Mouse (Mus musculus): ENCODE data around the gene Npat. TPM values are rescaled to one million over a fixed set of nuclear protein-coding genes. Genes with fewer than 3 reads are reported as not detected.
A peak's percentile ranks its signal among the peaks of the same experiment; 100 is the strongest.

Npat gene
- polyA plus RNA-seq, 1 experiment from 2014 or later: 22.2 TPM

DNA sequence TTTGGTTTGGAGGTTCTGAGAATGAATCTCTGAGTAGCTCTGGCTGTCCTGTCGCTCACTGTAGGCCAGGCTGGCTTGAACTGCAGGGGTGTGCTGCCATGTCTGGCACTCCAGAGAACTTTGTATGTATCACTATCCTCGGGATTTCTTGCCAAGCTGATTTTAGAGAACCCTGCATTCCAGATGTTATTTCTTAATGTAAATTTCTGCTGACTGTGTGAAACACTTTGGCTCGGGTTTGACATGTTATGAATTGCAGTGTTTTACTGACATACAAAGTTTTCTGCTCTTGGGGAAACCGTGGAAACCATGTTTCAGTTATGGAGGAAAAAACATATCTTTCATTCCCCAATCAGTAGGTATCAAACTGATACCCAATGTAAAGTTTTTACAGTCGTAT is 38.9 kb downstream of the Npat start:
- no peak overlapping the region for H3K4me2 ChIP-seq
- H3K27me3 ChIP-seq (ENCODE audit: control insufficient read depth, insufficient read depth, low read length): no peaks in the 10 kb centered on the region
- peaks cover 7% of the 10 kb centered on the region; the same call in 1 of the 2 replicates for H3K36me3 ChIP-seq (ENCODE audit: control insufficient read depth, insufficient read depth, low read length)
- H3K9me3 ChIP-seq (ENCODE audit: control insufficient read depth, low read length): no peaks in the 10 kb centered on the region
- DNase-seq (ENCODE audit: low spot score, missing footprints) (peak; percentile 61), ATAC-seq (ENCODE audit: low FRiP score) (no peak)
- WGBS: 89% methylated on average over 5 of the region's 5 CpGs
- no peak overlapping the region for H3K9ac ChIP-seq (ENCODE audit: low read length)
- H3K27ac ChIP-seq (ENCODE audit: low read depth, low read length): no peak overlapping the region
- H3K4me3 ChIP-seq (ENCODE audit: low read depth, low read length): no peak overlapping the region
- no peaks in the 10 kb centered on the region for H3K4me1 ChIP-seq (ENCODE audit: control insufficient read depth, insufficient read depth, low read length)

DNA sequence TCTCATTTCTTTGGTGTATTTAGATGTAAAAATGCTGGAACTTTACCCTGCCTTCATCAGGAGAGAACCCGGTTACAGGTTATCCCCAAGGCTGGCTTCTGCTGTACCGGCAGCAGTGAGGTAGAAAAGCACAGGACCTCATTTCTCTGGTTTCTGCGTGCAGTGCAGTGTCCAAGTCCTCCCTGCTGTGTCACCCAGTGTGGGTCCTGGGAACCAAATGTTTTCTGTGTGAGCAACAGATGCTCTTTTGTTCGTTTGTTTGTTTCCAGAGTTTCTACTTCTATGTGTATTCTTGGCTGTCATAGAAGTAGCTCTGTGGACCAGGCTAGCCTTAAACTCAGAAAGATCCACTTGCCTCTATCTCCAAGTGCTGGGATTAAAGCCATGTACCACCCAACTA is 45.0 kb downstream of the Npat start:
- Histone ChIP-seq H3K4me1 (ENCODE audit: control insufficient read depth, insufficient read depth, low read length) (no peaks in the 10 kb centered on the region), H3K27me3 (ENCODE audit: control insufficient read depth, insufficient read depth, low read length) (no peaks in the 10 kb centered on the region), H3K9ac (ENCODE audit: low read length) (no peak overlapping the region), H3K9me3 (ENCODE audit: control insufficient read depth, low read length) (no peaks in the 10 kb centered on the region), H3K4me3 (ENCODE audit: low read depth, low read length) (no peak overlapping the region), H3K27ac (ENCODE audit: low read depth, low read length) (no peak overlapping the region), H3K36me3 (ENCODE audit: control insufficient read depth, insufficient read depth, low read length) (peaks cover 2% of the 10 kb centered on the region), H3K4me2 (no peak overlapping the region)
- ATAC-seq (ENCODE audit: low FRiP score): no peak
- peak; percentile 61 for DNase-seq (ENCODE audit: low spot score, missing footprints)
- 89% methylated on average over 4 of the region's 4 CpGs for WGBS

- DNase-seq (ENCODE audit: low spot score, missing footprints) (peak; percentile 92), ATAC-seq (ENCODE audit: low FRiP score) (no peak)
- H3K27ac ChIP-seq (ENCODE audit: low read depth, low read length): no peak overlapping the region
- H3K9ac ChIP-seq (ENCODE audit: low read length): no peak overlapping the region
- H3K9me3 ChIP-seq (ENCODE audit: control insufficient read depth, low read length): no peaks in the 10 kb centered on the region
- H3K4me2 ChIP-seq: no peak overlapping the region
- no peaks in the 10 kb centered on the region for H3K4me1 ChIP-seq (ENCODE audit: control insufficient read depth, insufficient read depth, low read length)
- no peaks in the 10 kb centered on the region for H3K36me3 ChIP-seq (ENCODE audit: control insufficient read depth, insufficient read depth, low read length)
- WGBS: 11% methylated on average over 3 of the region's 3 CpGs
- no peaks in the 10 kb centered on the region for H3K27me3 ChIP-seq (ENCODE audit: control insufficient read depth, insufficient read depth, low read length)
- no peak overlapping the region for H3K4me3 ChIP-seq (ENCODE audit: low read depth, low read length)
Measured at GRCm38 (mm10) chr9:53594764-53595163, 57.9 kb downstream of the Npat start.

DNA sequence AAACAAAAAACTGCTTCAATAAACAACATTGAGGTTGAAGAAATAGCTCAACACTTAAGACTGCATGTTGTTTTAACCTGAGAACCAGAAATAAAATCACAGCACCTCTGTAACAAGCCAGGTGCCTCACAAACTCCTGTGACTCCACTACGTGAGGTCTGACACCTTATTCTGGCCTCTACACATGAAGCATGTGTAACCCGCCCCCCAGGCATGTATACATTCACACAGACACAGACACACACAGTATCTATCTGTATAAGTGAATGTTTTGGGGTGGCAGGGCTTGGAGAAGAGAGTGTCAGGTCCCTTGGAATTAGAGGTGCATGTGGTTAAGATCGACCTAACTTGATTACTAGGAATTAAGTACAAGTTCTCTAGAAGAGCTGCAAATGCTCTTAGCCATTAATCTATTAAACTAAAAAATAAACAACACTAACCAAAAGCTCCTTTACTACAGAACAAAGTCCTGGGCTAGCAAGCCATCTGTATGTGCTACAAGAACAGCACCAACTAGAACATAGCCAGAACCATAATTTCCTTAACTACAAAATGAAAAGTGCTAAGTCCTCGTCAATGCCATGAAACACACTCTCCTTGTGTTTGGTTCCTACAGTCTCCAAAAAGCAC is 60.2 kb downstream of the Npat start:
- no peaks in the 10 kb centered on the region for H3K36me3 ChIP-seq (ENCODE audit: control insufficient read depth, insufficient read depth, low read length)
- H3K9ac ChIP-seq (ENCODE audit: low read length): no peak overlapping the region
- H3K4me2 ChIP-seq: no peak overlapping the region
- no peaks in the 10 kb centered on the region for H3K4me1 ChIP-seq (ENCODE audit: control insufficient read depth, insufficient read depth, low read length)
- H3K9me3 ChIP-seq (ENCODE audit: control insufficient read depth, low read length): no peaks in the 10 kb centered on the region
- H3K4me3 ChIP-seq (ENCODE audit: low read depth, low read length): no peak overlapping the region
- 93% methylated on average over 4 of the region's 4 CpGs for WGBS
- ATAC-seq (ENCODE audit: low FRiP score) (no peak), DNase-seq (ENCODE audit: low spot score, missing footprints) (no peak)
- no peak overlapping the region for H3K27ac ChIP-seq (ENCODE audit: low read depth, low read length)
- no peaks in the 10 kb centered on the region for H3K27me3 ChIP-seq (ENCODE audit: control insufficient read depth, insufficient read depth, low read length)

DNA sequence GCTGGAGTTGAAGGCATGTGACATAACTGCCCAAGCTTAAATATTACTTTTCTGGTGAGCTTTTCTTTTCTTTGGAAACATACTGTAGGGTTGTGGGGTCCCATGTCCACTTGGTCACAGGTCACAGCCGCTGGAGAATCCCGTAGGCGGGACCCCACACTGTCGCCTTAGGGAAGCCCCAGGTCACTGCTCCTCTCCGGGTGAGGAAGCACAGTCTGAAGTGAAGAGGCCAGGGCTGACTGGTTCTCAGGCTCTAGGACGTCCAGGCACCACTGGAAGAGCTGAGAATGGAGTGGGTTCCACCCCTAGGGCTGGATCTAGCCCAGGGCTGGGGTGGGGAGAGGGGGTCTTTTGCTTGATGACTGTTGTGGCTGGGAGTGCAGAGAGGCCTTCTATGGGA is 61.8 kb downstream of the Npat start:
- Histone ChIP-seq H3K27me3 (ENCODE audit: control insufficient read depth, insufficient read depth, low read length) (no peaks in the 10 kb centered on the region), H3K4me2 (no peak overlapping the region), H3K4me3 (ENCODE audit: low read depth, low read length) (no peak overlapping the region), H3K27ac (ENCODE audit: low read depth, low read length) (no peak overlapping the region), H3K36me3 (ENCODE audit: control insufficient read depth, insufficient read depth, low read length) (no peaks in the 10 kb centered on the region), H3K9ac (ENCODE audit: low read length) (no peak overlapping the region), H3K9me3 (ENCODE audit: control insufficient read depth, low read length) (no peaks in the 10 kb centered on the region), H3K4me1 (ENCODE audit: control insufficient read depth, insufficient read depth, low read length) (no peaks in the 10 kb centered on the region)
- ATAC-seq (ENCODE audit: low FRiP score): no peak
- no peak for DNase-seq (ENCODE audit: low spot score, missing footprints)
- WGBS: 74% methylated on average over 6 of the region's 6 CpGs

DNA sequence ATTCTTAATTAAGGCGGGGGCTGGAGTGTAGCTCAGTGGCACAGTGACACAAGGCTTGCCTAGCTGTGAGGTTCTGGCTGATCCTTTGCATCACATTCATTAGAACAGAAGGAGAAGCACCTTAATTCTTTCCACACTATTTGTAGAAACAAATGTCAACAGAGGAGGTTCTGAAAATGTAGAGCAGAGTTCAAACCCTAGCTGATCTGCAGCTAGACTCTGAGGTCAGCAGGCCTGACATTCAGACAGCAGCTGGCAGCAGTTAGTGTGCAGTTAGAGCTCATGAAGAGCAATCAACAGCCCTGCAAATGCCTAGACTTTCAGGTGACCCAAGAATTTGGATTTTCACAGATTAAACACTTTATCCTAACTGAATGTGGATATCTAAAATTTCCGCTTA is 64.7 kb downstream of the Npat start:
- Histone ChIP-seq H3K27me3 (ENCODE audit: control insufficient read depth, insufficient read depth, low read length) (no peaks in the 10 kb centered on the region), H3K4me2 (no peak overlapping the region), H3K9me3 (ENCODE audit: control insufficient read depth, low read length) (no peaks in the 10 kb centered on the region), H3K36me3 (ENCODE audit: control insufficient read depth, insufficient read depth, low read length) (no peaks in the 10 kb centered on the region), H3K27ac (ENCODE audit: low read depth, low read length) (no peak overlapping the region), H3K4me1 (ENCODE audit: control insufficient read depth, insufficient read depth, low read length) (no peaks in the 10 kb centered on the region), H3K4me3 (ENCODE audit: low read depth, low read length) (no peak overlapping the region), H3K9ac (ENCODE audit: low read length) (no peak overlapping the region)
- 83% methylated on average over 2 of the region's 2 CpGs for whole genome bisulfite sequencing
- ATAC-seq (ENCODE audit: low FRiP score): no peak
- DNase-seq (ENCODE audit: low spot score, missing footprints): no peak

- no peak overlapping the region for H3K27ac ChIP-seq (ENCODE audit: low read depth, low read length)
- H3K9ac ChIP-seq (ENCODE audit: low read length): no peak overlapping the region
- no peak for DNase-seq (ENCODE audit: low spot score, missing footprints)
- H3K4me3 ChIP-seq (ENCODE audit: low read depth, low read length): no peak overlapping the region
- no peak for ATAC-seq (ENCODE audit: low FRiP score)
- H3K4me2 ChIP-seq: no peak overlapping the region
- no peaks in the 10 kb centered on the region for H3K36me3 ChIP-seq (ENCODE audit: control insufficient read depth, insufficient read depth, low read length)
- H3K27me3 ChIP-seq (ENCODE audit: control insufficient read depth, insufficient read depth, low read length): no peaks in the 10 kb centered on the region
- no peaks in the 10 kb centered on the region for H3K9me3 ChIP-seq (ENCODE audit: control insufficient read depth, low read length)
- 91% methylated on average over 1 of the region's 1 CpGs for WGBS
- no peaks in the 10 kb centered on the region for H3K4me1 ChIP-seq (ENCODE audit: control insufficient read depth, insufficient read depth, low read length)
Measured at GRCm38 (mm10) chr9:53603384-53603783, 66.5 kb downstream of the Npat start.

DNA sequence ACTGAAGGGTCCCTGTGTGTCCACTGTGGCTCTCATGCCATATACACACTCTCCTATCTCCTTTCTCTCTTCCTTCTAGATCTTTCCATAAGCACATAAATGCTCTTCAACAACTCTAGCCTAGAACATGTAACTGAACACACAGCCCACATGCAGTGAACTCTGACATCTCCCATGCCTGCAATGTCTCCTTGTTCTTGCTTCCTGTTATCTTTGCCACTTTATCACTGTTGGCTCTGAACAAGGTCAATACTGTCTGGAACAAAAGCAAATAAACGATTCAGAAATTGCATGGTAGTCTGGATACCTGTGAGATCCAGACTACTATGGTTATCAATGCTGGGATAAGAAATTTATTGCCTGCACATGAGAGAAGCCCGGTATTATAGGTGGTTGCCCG is 67.0 kb downstream of the Npat start:
- no peaks in the 10 kb centered on the region for H3K9me3 ChIP-seq (ENCODE audit: control insufficient read depth, low read length)
- no peak overlapping the region for H3K9ac ChIP-seq (ENCODE audit: low read length)
- H3K4me3 ChIP-seq (ENCODE audit: low read depth, low read length): no peak overlapping the region
- ATAC-seq (ENCODE audit: low FRiP score) (no peak), DNase-seq (ENCODE audit: low spot score, missing footprints) (no peak)
- H3K27ac ChIP-seq (ENCODE audit: low read depth, low read length): no peak overlapping the region
- H3K36me3 ChIP-seq (ENCODE audit: control insufficient read depth, insufficient read depth, low read length): no peaks in the 10 kb centered on the region
- H3K4me2 ChIP-seq: no peak overlapping the region
- no peaks in the 10 kb centered on the region for H3K4me1 ChIP-seq (ENCODE audit: control insufficient read depth, insufficient read depth, low read length)
- no peaks in the 10 kb centered on the region for H3K27me3 ChIP-seq (ENCODE audit: control insufficient read depth, insufficient read depth, low read length)
- 83% methylated on average over 3 of the region's 3 CpGs for WGBS

DNA sequence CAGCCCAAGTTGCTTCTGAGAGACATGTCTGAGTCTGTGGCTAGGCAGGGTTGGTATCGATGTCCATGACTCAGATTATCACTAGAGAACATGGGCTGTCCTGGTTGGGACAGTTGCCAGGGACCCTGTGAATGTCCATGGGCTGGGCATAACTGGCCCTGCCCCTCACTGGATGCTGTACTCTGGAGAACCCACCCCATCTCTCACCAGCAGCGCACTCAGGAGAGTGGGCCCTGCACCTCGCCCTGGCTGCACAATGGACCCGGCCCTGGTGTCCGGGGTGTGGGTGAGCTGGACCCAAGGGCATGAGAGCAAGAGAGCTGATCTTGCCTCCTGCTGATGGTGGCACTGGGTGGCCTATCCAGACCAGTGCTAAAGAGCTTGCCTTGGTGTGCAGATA is 68.1 kb downstream of the Npat start:
- Histone ChIP-seq H3K27ac (ENCODE audit: low read depth, low read length) (no peak overlapping the region), H3K4me3 (ENCODE audit: low read depth, low read length) (no peak overlapping the region), H3K4me1 (ENCODE audit: control insufficient read depth, insufficient read depth, low read length) (peaks cover 6% of the 10 kb centered on the region; the same call in 1 of the 2 replicates), H3K27me3 (ENCODE audit: control insufficient read depth, insufficient read depth, low read length) (no peaks in the 10 kb centered on the region), H3K4me2 (no peak overlapping the region), H3K9ac (ENCODE audit: low read length) (no peak overlapping the region), H3K9me3 (ENCODE audit: control insufficient read depth, low read length) (no peaks in the 10 kb centered on the region), H3K36me3 (ENCODE audit: control insufficient read depth, insufficient read depth, low read length) (no peaks in the 10 kb centered on the region)
- ATAC-seq (ENCODE audit: low FRiP score): no peak
- no peak for DNase-seq (ENCODE audit: low spot score, missing footprints)
- 93% methylated on average over 5 of the region's 5 CpGs for WGBS
